Mouse (Mus musculus): Measurements from ENCODE around the gene Aurkb. TPM values are rescaled to one million over a fixed set of nuclear protein-coding genes. Genes with fewer than 3 reads are reported as not detected.

The Aurkb gene
- total RNA-seq, 1 experiment = 71.7 TPM

GRCm38 (mm10) chr11:69046395-69046774, 938 bp downstream of the Aurkb start:
- peak overlapping the region; percentile 82 to 84 for H3K4me3 ChIP-seq (ENCODE audit: insufficient read depth in 1 of 2, low read depth in 1 of 2, low read length in 2 of 2, poor library complexity in 1 of 2, severe bottlenecking in 1 of 2)
- peaks cover 30% of the 10 kb centered on the region for H3K36me3 ChIP-seq (ENCODE audit: control insufficient read depth, insufficient read depth, low read length, poor library complexity, severe bottlenecking)
- in situ Hi-C loops (cut with MboI; ENCODE audit: low sequenced_read_pairs in 2 of 2, unreplicated experiment in 2 of 2) = no loop called here
- DNase-seq (ENCODE audit: low read depth, low spot score) = no peak
- peak overlapping the region; percentile 89 for H3K9ac ChIP-seq (ENCODE audit: insufficient read depth, low read depth, low read length, poor library complexity, severe bottlenecking)
- TF ChIP-seq HCFC1 (IDR thresholded peaks at IDR 0.05; ENCODE audit: borderline replicate concordance, insufficient read depth, low read length) (no peak), ZNF384 (IDR thresholded peaks at IDR 0.05; ENCODE audit: low read depth, low read length) (no peak), CHD2 (IDR thresholded peaks at IDR 0.05; ENCODE audit: low read depth, low read length) (no peak), MAFK (IDR thresholded peaks at IDR 0.05; ENCODE audit: insufficient read depth, low read depth, low read length) (no peak)
- H3K4me1 ChIP-seq (ENCODE audit: control insufficient read depth in 2 of 2, insufficient read depth in 2 of 2, low read length in 2 of 2, poor library complexity in 1 of 2) = peaks cover 0 to 9% of the 10 kb centered on the region in 2 experiments; a peak in 3 of 4 replicates
- H3K9me3 ChIP-seq (ENCODE audit: control insufficient read depth, insufficient read depth, low read depth, low read length) = no peaks in the 10 kb centered on the region
- no peak overlapping the region for H3K27ac ChIP-seq (ENCODE audit: insufficient read depth, low read depth, low read length, poor library complexity, severe bottlenecking)

GRCm38 (mm10) chr11:69047592-69047991, 2.1 kb downstream of the Aurkb start:
- DNase-seq (ENCODE audit: low read depth, low spot score) = no peak
- H3K9ac ChIP-seq (ENCODE audit: insufficient read depth, low read depth, low read length, poor library complexity, severe bottlenecking) = no peak overlapping the region
- H3K4me3 ChIP-seq (ENCODE audit: insufficient read depth in 1 of 2, low read depth in 1 of 2, low read length in 2 of 2, poor library complexity in 1 of 2, severe bottlenecking in 1 of 2) = no peak overlapping the region; a peak in 1 of 4 replicates
- in situ Hi-C loops (cut with MboI; ENCODE audit: low sequenced_read_pairs in 2 of 2, unreplicated experiment in 2 of 2) = no loop called here
- TF ChIP-seq MAFK (IDR thresholded peaks at IDR 0.05; ENCODE audit: insufficient read depth, low read depth, low read length) = no peak
- no peaks in the 10 kb centered on the region for H3K9me3 ChIP-seq (ENCODE audit: control insufficient read depth, insufficient read depth, low read depth, low read length)
- no peak overlapping the region for H3K27ac ChIP-seq (ENCODE audit: insufficient read depth, low read depth, low read length, poor library complexity, severe bottlenecking)
- peaks cover 30% of the 10 kb centered on the region for H3K36me3 ChIP-seq (ENCODE audit: control insufficient read depth, insufficient read depth, low read length, poor library complexity, severe bottlenecking)
- H3K4me1 ChIP-seq (ENCODE audit: control insufficient read depth in 2 of 2, insufficient read depth in 2 of 2, low read length in 2 of 2, poor library complexity in 1 of 2) = peaks cover 0 to 9% of the 10 kb centered on the region in 2 experiments; a peak in 3 of 4 replicates

- H3K36me3 ChIP-seq (ENCODE audit: control insufficient read depth, insufficient read depth, low read length, poor library complexity, severe bottlenecking) = peaks cover 30% of the 10 kb centered on the region
- H3K9me3 ChIP-seq (ENCODE audit: control insufficient read depth, insufficient read depth, low read depth, low read length) = no peaks in the 10 kb centered on the region
- no peak overlapping the region for H3K4me3 ChIP-seq (ENCODE audit: insufficient read depth in 1 of 2, low read depth in 1 of 2, low read length in 2 of 2, poor library complexity in 1 of 2, severe bottlenecking in 1 of 2)
- no peak overlapping the region for H3K9ac ChIP-seq (ENCODE audit: insufficient read depth, low read depth, low read length, poor library complexity, severe bottlenecking)
- no peak for TF ChIP-seq ZNF384 (IDR thresholded peaks at IDR 0.05; ENCODE audit: low read depth, low read length)
- TF ChIP-seq MAFK (IDR thresholded peaks at IDR 0.05; ENCODE audit: insufficient read depth, low read depth, low read length) = no peak
- TF ChIP-seq ZC3H11A (IDR thresholded peaks at IDR 0.05; ENCODE audit: borderline replicate concordance, low read depth, low read length) = no peak
- no peak for TF ChIP-seq CHD2 (IDR thresholded peaks at IDR 0.05; ENCODE audit: low read depth, low read length)
- no peak for TF ChIP-seq HCFC1 (IDR thresholded peaks at IDR 0.05; ENCODE audit: borderline replicate concordance, insufficient read depth, low read length)
- no peak overlapping the region for H3K27ac ChIP-seq (ENCODE audit: insufficient read depth, low read depth, low read length, poor library complexity, severe bottlenecking)
- in situ Hi-C loops (cut with MboI; ENCODE audit: low sequenced_read_pairs in 2 of 2, unreplicated experiment in 2 of 2) = no loop called here
- DNase-seq (ENCODE audit: low read depth, low spot score) = no peak
- H3K4me1 ChIP-seq (ENCODE audit: control insufficient read depth in 2 of 2, insufficient read depth in 2 of 2, low read length in 2 of 2, poor library complexity in 1 of 2) = peaks cover 0 to 9% of the 10 kb centered on the region in 2 experiments; a peak in 3 of 4 replicates
These were observed 2.7 kb downstream of the Aurkb start for GRCm38 (mm10) chr11:69048151-69048550.

- DNase-seq (ENCODE audit: low read depth, low spot score) = no peak
- Histone ChIP-seq H3K4me3 (ENCODE audit: insufficient read depth in 1 of 2, low read depth in 1 of 2, low read length in 2 of 2, poor library complexity in 1 of 2, severe bottlenecking in 1 of 2) (no peak overlapping the region), H3K36me3 (ENCODE audit: control insufficient read depth, insufficient read depth, low read length, poor library complexity, severe bottlenecking) (peaks cover 30% of the 10 kb centered on the region), H3K9ac (ENCODE audit: insufficient read depth, low read depth, low read length, poor library complexity, severe bottlenecking) (no peak overlapping the region), H3K4me1 (ENCODE audit: control insufficient read depth in 2 of 2, insufficient read depth in 2 of 2, low read length in 2 of 2, poor library complexity in 1 of 2) (peaks cover 0 to 9% of the 10 kb centered on the region in 2 experiments; a peak in 3 of 4 replicates), H3K9me3 (ENCODE audit: control insufficient read depth, insufficient read depth, low read depth, low read length) (no peaks in the 10 kb centered on the region), H3K27ac (ENCODE audit: insufficient read depth, low read depth, low read length, poor library complexity, severe bottlenecking) (no peak overlapping the region)
- TF ChIP-seq MAFK (IDR thresholded peaks at IDR 0.05; ENCODE audit: insufficient read depth, low read depth, low read length) = no peak
- TF ChIP-seq CHD2 (IDR thresholded peaks at IDR 0.05; ENCODE audit: low read depth, low read length) = no peak
- in situ Hi-C loops (cut with MboI; ENCODE audit: low sequenced_read_pairs in 2 of 2, unreplicated experiment in 2 of 2) = no loop called here
These were observed 5.3 kb downstream of the Aurkb start for GRCm38 (mm10) chr11:69050748-69051147.

GRCm38 (mm10) chr11:69051771-69052170, 6.3 kb downstream of the Aurkb start:
- in situ Hi-C loops (cut with MboI; ENCODE audit: low sequenced_read_pairs in 2 of 2, unreplicated experiment in 2 of 2) = no loop called here
- Histone ChIP-seq H3K4me3 (ENCODE audit: insufficient read depth in 1 of 2, low read depth in 1 of 2, low read length in 2 of 2, poor library complexity in 1 of 2, severe bottlenecking in 1 of 2) (no peak overlapping the region), H3K4me1 (ENCODE audit: control insufficient read depth in 2 of 2, insufficient read depth in 2 of 2, low read length in 2 of 2, poor library complexity in 1 of 2) (peaks cover 0 to 9% of the 10 kb centered on the region in 2 experiments; a peak in 3 of 4 replicates), H3K36me3 (ENCODE audit: control insufficient read depth, insufficient read depth, low read length, poor library complexity, severe bottlenecking) (peaks cover 30% of the 10 kb centered on the region), H3K9me3 (ENCODE audit: control insufficient read depth, insufficient read depth, low read depth, low read length) (no peaks in the 10 kb centered on the region), H3K27ac (ENCODE audit: insufficient read depth, low read depth, low read length, poor library complexity, severe bottlenecking) (no peak overlapping the region), H3K9ac (ENCODE audit: insufficient read depth, low read depth, low read length, poor library complexity, severe bottlenecking) (no peak overlapping the region)
- DNase-seq (ENCODE audit: low read depth, low spot score) = no peak
- TF ChIP-seq ZNF384 (IDR thresholded peaks at IDR 0.05; ENCODE audit: low read depth, low read length) = no peak
- no peak for TF ChIP-seq HCFC1 (IDR thresholded peaks at IDR 0.05; ENCODE audit: borderline replicate concordance, insufficient read depth, low read length)
- no peak for TF ChIP-seq MAFK (IDR thresholded peaks at IDR 0.05; ENCODE audit: insufficient read depth, low read depth, low read length)
- no peak for TF ChIP-seq CHD2 (IDR thresholded peaks at IDR 0.05; ENCODE audit: low read depth, low read length)
- TF ChIP-seq ZC3H11A (IDR thresholded peaks at IDR 0.05; ENCODE audit: borderline replicate concordance, low read depth, low read length) = no peak
